Mouse (Mus musculus) hindbrain, postnatal 0 days (tissue): ENCODE data around the gene Gm5475. TPM values are rescaled to one million over a fixed set of nuclear protein-coding genes. Genes with fewer than 3 reads are reported as not detected.
"Not testable (repeated sequence)": the region's sequence is repeated elsewhere in the genome, so short reads cannot be mapped to it uniquely, and the experiment has no call there.

Source experiments
- ATAC-seq: fragments of 200-750 bp; cut with Nextera tagmentation; 2 replicates; pipeline ENCODE4 v1.8.0; 2017; ENCODE audit warnings: mild to moderate bottlenecking, moderate TSS enrichment, moderate library complexity
- DNase-seq: peaks from one replicate; pipeline ENCODE4 v3.0.0-alpha.2; 2015; ENCODE audit warnings: low spot score
- H3K27ac ChIP-seq: fragments of 300-500 bp; sonication (generic); 2 replicates; pipeline ENCODE4 v1.5.1; 2014; ENCODE audit warnings: mild to moderate bottlenecking
- H3K27me3 ChIP-seq: fragments of 300-500 bp; sonication (generic); 2 replicates; pipeline ENCODE4 v1.6.1; 2014; ENCODE audit warnings: low read length, mixed read lengths; ENCODE audit not compliant: insufficient read depth
- H3K36me3 ChIP-seq: fragments of 300-500 bp; sonication (generic); 2 replicates; pipeline ENCODE4 v1.6.1; 2014; ENCODE audit warnings: low read length, mixed read lengths; ENCODE audit not compliant: insufficient read depth
- H3K4me1 ChIP-seq: fragments of 300-500 bp; sonication (generic); 2 replicates; pipeline ENCODE4 v1.6.1; 2014; ENCODE audit warnings: antibody characterized with exemption, low read length, mixed read lengths; ENCODE audit not compliant: insufficient read depth
- H3K4me2 ChIP-seq: fragments of 300-500 bp; sonication (generic); 2 replicates; pipeline ENCODE4 v1.6.1; 2014; ENCODE audit warnings: low read depth, mild to moderate bottlenecking, low read length, moderate library complexity, mixed read lengths
- H3K4me3 ChIP-seq: fragments of 300-500 bp; sonication (generic); 2 replicates; pipeline ENCODE4 v1.5.1; 2014; ENCODE audit warnings: low read length
- H3K9ac ChIP-seq: fragments of 300-500 bp; sonication (generic); replicated peaks from 2 replicates; pipeline ENCODE4 v1.6.1; 2014; ENCODE audit warnings: mild to moderate bottlenecking, low read length, moderate library complexity, mixed read lengths
- H3K9me3 ChIP-seq: fragments of 300-500 bp; sonication (generic); 2 replicates; pipeline ENCODE4 v1.6.1; 2016; ENCODE audit warnings: low read length, mixed read lengths
- CTCF ChIP-seq: IDR thresholded peaks from 2 replicates; pipeline ENCODE4 v1.5.1; 2016; ENCODE audit warnings: antibody characterized with exemption, control low read depth, low read depth
- WGBS: fragments of 180-500 bp; shearing (Covaris S2); extraction: QIAGEN DNeasy Blood & Tissue Kit; methylation state at CpG from one replicate; pipeline ENCODE4 v1.1.7; 2014; 5-methylcytosine and 5-hydroxymethylcytosine counted together
- polyA plus RNA-seq: library from polyadenylated mRNA; unstranded; fragments of >200 nt; fragmentation: Nextera tagmentation; extraction: Ambion mirVana; gene quantifications from 2 replicates; pipeline ENCODE4 v1.2.1, GENCODE M21; 2015
- total RNA-seq: library from RNA; depleted of rRNA; stranded (reverse); fragments of >200 nt; gene quantifications from 2 replicates; pipeline ENCODE4 v1.2.3, GENCODE M21; 2014; rRNA removed

The Gm5475 gene
- not detected in 2 replicates for total RNA-seq
- polyA plus RNA-seq: 0.10 and 0.19 TPM in 2 replicates

GRCm38 (mm10) chr15:100421758-100422197 is at the start of gene Gm5475:
TSS of gene Gm5475 (plus strand) at chr15:100422147.
- not testable (repeated sequence) for DNase-seq, H3K27me3 ChIP-seq, H3K9me3 ChIP-seq, ATAC-seq, H3K36me3 ChIP-seq
- 30% methylated on average over 3 of the region's 3 CpGs for WGBS
- Histone ChIP-seq H3K4me3 (peak within 1 kb of the TSS; percentile 90), H3K4me2 (peak within 1 kb of the TSS; percentile 97), H3K9ac (peak within 1 kb of the TSS; percentile 91), H3K27ac (peak within 1 kb of the TSS; percentile 54), H3K4me1 (peaks cover 17% of the 10 kb centered on the region; the same call in 1 of the 2 replicates)

- Histone ChIP-seq H3K9ac (no peak overlapping the region), H3K4me1 (no peaks in the 10 kb centered on the region), H3K4me2 (no peak overlapping the region), H3K27ac (no peak overlapping the region), H3K4me3 (no peak overlapping the region), H3K9me3 (no peaks in the 10 kb centered on the region), H3K27me3 (no peaks in the 10 kb centered on the region), H3K36me3 (no peaks in the 10 kb centered on the region)
- ATAC-seq (0 out of 2 replicates have a peak, but pooled peaks have one; percentile 35), DNase-seq (peak; percentile 89)
- 40% methylated on average over 5 of the region's 5 CpGs for WGBS
- peak; percentile 78 for TF ChIP-seq CTCF
Measured at GRCm38 (mm10) chr15:100375066-100375465, 46.9 kb upstream of the Gm5475 start.

- TF ChIP-seq CTCF: peak; percentile 28; the same call in 1 of the 2 replicates
- WGBS: 9% methylated on average over 3 of the region's 9 CpGs
Measured at GRCm38 (mm10) chr15:100377847-100378505, 44.0 kb upstream of the Gm5475 start.

GRCm38 (mm10) chr15:100379658-100380057 is 42.3 kb upstream of the Gm5475 start:
- no peak overlapping the region for H3K4me3 ChIP-seq
- no peak overlapping the region for H3K9ac ChIP-seq
- no peak overlapping the region for H3K4me2 ChIP-seq
- ATAC-seq (no peak), DNase-seq (no peak)
- no peaks in the 10 kb centered on the region for H3K4me1 ChIP-seq
- H3K27ac ChIP-seq: no peak overlapping the region
- no peak for TF ChIP-seq CTCF
- H3K27me3 ChIP-seq: no peaks in the 10 kb centered on the region
- no peaks in the 10 kb centered on the region for H3K9me3 ChIP-seq
- 88% methylated on average over 8 of the region's 8 CpGs for WGBS
- H3K36me3 ChIP-seq: no peaks in the 10 kb centered on the region

More at GRCm38 (mm10) chr15:100377847-100378505, 44.0 kb upstream of the Gm5475 start:
- not testable (repeated sequence) for H3K27ac ChIP-seq, H3K27me3 ChIP-seq, H3K4me2 ChIP-seq, H3K9ac ChIP-seq, H3K9me3 ChIP-seq, DNase-seq, H3K36me3 ChIP-seq, H3K4me1 ChIP-seq, H3K4me3 ChIP-seq
- ATAC-seq: peak; percentile 79

GRCm38 (mm10) chr15:100380104-100380503 is 41.8 kb upstream of the Gm5475 start:
- Histone ChIP-seq H3K27me3 (no peaks in the 10 kb centered on the region), H3K9ac (no peak overlapping the region), H3K4me1 (no peaks in the 10 kb centered on the region), H3K9me3 (no peaks in the 10 kb centered on the region), H3K36me3 (no peaks in the 10 kb centered on the region), H3K27ac (no peak overlapping the region), H3K4me2 (no peak overlapping the region), H3K4me3 (no peak overlapping the region)
- no peak for ATAC-seq
- WGBS: 64% methylated on average over 2 of the region's 2 CpGs
- DNase-seq: no peak
- no peak for TF ChIP-seq CTCF

GRCm38 (mm10) chr15:100385705-100386104 is 36.2 kb upstream of the Gm5475 start:
- Histone ChIP-seq H3K4me2 (no peak overlapping the region), H3K27ac (no peak overlapping the region), H3K9me3 (no peaks in the 10 kb centered on the region), H3K4me1 (no peaks in the 10 kb centered on the region), H3K36me3 (no peaks in the 10 kb centered on the region), H3K9ac (no peak overlapping the region), H3K27me3 (no peaks in the 10 kb centered on the region), H3K4me3 (no peak overlapping the region)
- ATAC-seq (no peak), DNase-seq (no peak)
- TF ChIP-seq CTCF: no peak
- WGBS: 89% methylated on average over 9 of the region's 9 CpGs
